Mouse (Mus musculus) midbrain, embryonic 15.5 days (tissue): Measurements from ENCODE around the gene Myzap. TPM values are rescaled to one million over a fixed set of nuclear protein-coding genes. Genes with fewer than 3 reads are reported as not detected.

Experiments
- ATAC-seq: fragments of 200-750 bp; cut with Nextera tagmentation; replicated peaks from 2 replicates; pipeline ENCODE4 v1.8.0; 2017; ENCODE audit warnings: moderate TSS enrichment
- H3K27ac ChIP-seq: fragments of 300-500 bp; sonication (generic); 2 replicates; pipeline ENCODE4 v1.5.1; 2015; ENCODE audit warnings: mild to moderate bottlenecking, inconsistent platforms
- H3K27me3 ChIP-seq: fragments of 300-500 bp; sonication (generic); replicated peaks from 2 replicates; pipeline ENCODE4 v1.6.1; 2015; ENCODE audit warnings: inconsistent platforms
- H3K36me3 ChIP-seq: fragments of 300-500 bp; sonication (generic); replicated peaks from 2 replicates; pipeline ENCODE4 v1.6.1; 2015; ENCODE audit warnings: inconsistent platforms
- H3K4me1 ChIP-seq: fragments of 300-500 bp; sonication (generic); 2 replicates; pipeline ENCODE4 v1.6.1; 2015; ENCODE audit warnings: inconsistent platforms
- H3K4me2 ChIP-seq: fragments of 300-500 bp; sonication (generic); 2 replicates; pipeline ENCODE4 v1.6.1; 2015; ENCODE audit warnings: inconsistent platforms, mild to moderate bottlenecking, moderate library complexity
- H3K4me3 ChIP-seq: fragments of 300-500 bp; sonication (generic); 2 replicates; pipeline ENCODE4 v1.5.1; 2015; ENCODE audit warnings: mild to moderate bottlenecking, inconsistent platforms
- H3K9ac ChIP-seq: fragments of 300-500 bp; sonication (generic); 2 replicates; pipeline ENCODE4 v1.6.1; 2015; ENCODE audit warnings: mild to moderate bottlenecking, inconsistent platforms
- H3K9me3 ChIP-seq: fragments of 300-500 bp; sonication (generic); 2 replicates; pipeline ENCODE4 v1.6.1; 2016; ENCODE audit warnings: inconsistent platforms
- WGBS: fragments of 180-500 bp; shearing (Covaris S2); methylation state at CpG from one replicate; pipeline ENCODE4 v1.1.7; 2015; ENCODE audit warnings: mixed read lengths; 5-methylcytosine and 5-hydroxymethylcytosine counted together
- polyA plus RNA-seq: library from polyadenylated mRNA; unstranded; fragments of >200 nt; fragmentation: Nextera tagmentation; extraction: Ambion mirVana; gene quantifications from 2 replicates; pipeline ENCODE4 v1.2.1, GENCODE M21; 2015

Myzap gene
- polyA plus RNA-seq, 1 experiment from 2014 or later = 3.1 TPM

DNA sequence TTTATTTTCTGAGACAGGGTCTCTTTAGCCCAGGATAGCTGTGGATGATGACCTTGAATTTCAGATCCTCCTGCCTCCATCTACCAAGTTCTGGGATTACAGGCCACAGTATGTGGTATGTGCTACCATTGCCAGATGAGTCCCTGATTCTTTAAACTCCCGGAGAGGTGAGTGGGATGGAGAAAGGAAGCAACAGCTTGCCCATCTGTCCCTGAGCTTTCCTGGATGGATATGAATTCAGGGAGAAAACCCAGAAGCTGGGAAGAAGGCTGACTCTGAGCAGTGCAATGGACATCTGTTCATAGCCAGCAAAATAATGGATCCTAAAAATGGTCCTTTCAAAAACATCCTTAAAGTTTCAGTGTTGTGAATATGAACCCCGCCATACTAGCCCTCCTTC is 57.1 kb downstream of the Myzap start:
- no peak overlapping the region for H3K4me2 ChIP-seq
- no peak overlapping the region for H3K9ac ChIP-seq
- no peak for ATAC-seq
- no peak overlapping the region for H3K27ac ChIP-seq
- H3K27me3 ChIP-seq = no peaks in the 10 kb centered on the region
- no peaks in the 10 kb centered on the region for H3K36me3 ChIP-seq
- H3K4me3 ChIP-seq = no peak overlapping the region
- WGBS = 90% methylated on average over 2 of the region's 2 CpGs
- no peaks in the 10 kb centered on the region for H3K9me3 ChIP-seq
- no peaks in the 10 kb centered on the region for H3K4me1 ChIP-seq

DNA sequence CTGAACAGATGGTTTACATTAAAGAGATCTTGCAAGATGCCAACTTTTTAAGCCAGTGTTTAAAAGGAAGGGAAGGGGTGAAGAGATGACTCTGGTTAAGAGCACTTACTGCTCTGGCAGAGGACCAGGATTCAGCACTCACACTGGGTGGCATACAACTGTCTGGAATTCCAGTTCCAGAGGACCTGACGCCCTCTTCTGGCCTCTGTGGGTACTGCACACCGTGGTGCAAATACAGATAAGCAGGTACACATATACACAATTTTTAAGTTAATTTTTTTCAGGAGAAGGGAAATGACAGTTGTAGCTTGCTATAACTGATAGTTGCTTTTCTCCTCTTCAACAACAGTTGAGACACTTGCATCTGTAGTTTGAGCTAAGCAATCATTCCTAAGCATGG is 62.2 kb downstream of the Myzap start:
- no peaks in the 10 kb centered on the region for H3K4me1 ChIP-seq
- ATAC-seq = no peak
- no peaks in the 10 kb centered on the region for H3K36me3 ChIP-seq
- H3K9me3 ChIP-seq = no peaks in the 10 kb centered on the region
- H3K27ac ChIP-seq = no peak overlapping the region
- H3K27me3 ChIP-seq = no peaks in the 10 kb centered on the region
- no peak overlapping the region for H3K4me3 ChIP-seq
- 67% methylated on average over 2 of the region's 2 CpGs for WGBS
- H3K9ac ChIP-seq = no peak overlapping the region
- H3K4me2 ChIP-seq = no peak overlapping the region

DNA sequence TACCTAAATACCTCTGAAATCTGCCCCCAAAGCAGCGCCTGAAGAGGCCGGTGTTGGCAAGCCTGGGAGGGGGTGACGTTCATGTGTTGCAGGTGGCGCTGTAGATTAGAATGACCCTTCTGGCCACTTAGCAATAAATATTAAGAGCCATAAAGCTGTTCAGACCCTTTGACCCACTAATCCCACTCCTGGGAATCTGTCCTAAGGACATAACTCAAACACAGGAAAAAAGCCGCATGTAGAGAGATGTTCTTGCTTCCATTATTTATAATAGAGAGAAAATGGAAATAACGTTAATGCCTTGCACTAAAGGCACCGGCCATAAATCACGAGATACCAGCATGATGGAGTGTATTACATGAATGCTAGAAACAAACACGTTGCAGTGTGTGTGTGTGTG is 64.7 kb downstream of the Myzap start:
- Histone ChIP-seq H3K27me3 (no peaks in the 10 kb centered on the region), H3K9me3 (no peaks in the 10 kb centered on the region), H3K4me1 (no peaks in the 10 kb centered on the region), H3K4me3 (no peak overlapping the region), H3K27ac (no peak overlapping the region), H3K4me2 (no peak overlapping the region), H3K36me3 (no peaks in the 10 kb centered on the region), H3K9ac (no peak overlapping the region)
- 66% methylated on average over 9 of the region's 9 CpGs for WGBS
- ATAC-seq = no peak

- H3K9me3 ChIP-seq = no peaks in the 10 kb centered on the region
- ATAC-seq = no peak
- no peak overlapping the region for H3K27ac ChIP-seq
- no peaks in the 10 kb centered on the region for H3K27me3 ChIP-seq
- no peak overlapping the region for H3K9ac ChIP-seq
- 92% methylated on average over 4 of the region's 4 CpGs for WGBS
- H3K36me3 ChIP-seq = no peaks in the 10 kb centered on the region
- no peaks in the 10 kb centered on the region for H3K4me1 ChIP-seq
- H3K4me2 ChIP-seq = no peak overlapping the region
- no peak overlapping the region for H3K4me3 ChIP-seq
Measured at GRCm38 (mm10) chr9:71523901-71524300, 68.3 kb downstream of the Myzap start.

DNA sequence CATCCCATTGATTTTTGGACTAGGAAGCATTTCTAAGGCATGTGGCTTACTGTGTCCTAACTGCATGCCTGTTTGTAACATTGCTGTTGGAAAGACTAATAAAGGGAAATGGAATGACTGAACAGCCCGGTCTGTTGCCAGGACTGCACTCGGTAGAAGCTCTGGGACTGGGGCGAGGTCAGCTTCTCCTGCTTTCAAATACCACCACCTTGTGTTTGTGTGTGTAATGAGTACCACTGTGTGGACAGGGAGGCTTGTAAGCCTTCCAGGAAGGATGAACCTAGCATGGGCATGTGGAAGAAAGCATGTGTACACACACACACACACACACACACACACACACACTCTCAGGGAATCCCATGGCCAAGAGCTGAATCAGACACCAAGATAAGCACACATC is 72.3 kb downstream of the Myzap start:
- ATAC-seq = no peak
- Histone ChIP-seq H3K4me3 (no peak overlapping the region), H3K27ac (no peak overlapping the region), H3K9ac (no peak overlapping the region), H3K27me3 (no peaks in the 10 kb centered on the region), H3K4me2 (no peak overlapping the region), H3K36me3 (no peaks in the 10 kb centered on the region), H3K4me1 (no peaks in the 10 kb centered on the region), H3K9me3 (no peaks in the 10 kb centered on the region)
- WGBS = 73% methylated on average over 3 of the region's 3 CpGs

DNA sequence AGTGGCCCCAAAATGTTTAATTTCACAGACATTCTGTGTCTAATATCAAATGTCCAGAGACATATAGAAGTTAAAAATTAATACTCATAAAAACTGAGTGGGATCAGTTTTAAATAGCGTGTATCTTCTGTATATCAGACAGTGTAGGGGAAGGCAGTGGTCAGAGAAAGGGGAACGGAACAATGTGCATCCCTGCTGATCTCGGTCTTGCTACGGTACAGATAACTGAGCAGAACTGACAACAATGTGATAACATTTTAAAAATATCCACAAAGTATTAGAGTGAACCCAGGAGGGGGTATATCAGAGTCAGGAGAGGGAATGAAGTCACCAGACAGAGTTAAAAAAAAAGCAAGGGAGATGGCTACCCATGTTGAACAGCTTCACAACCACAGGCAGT is 74.7 kb downstream of the Myzap start:
- Histone ChIP-seq H3K4me1 (no peaks in the 10 kb centered on the region), H3K4me2 (no peak overlapping the region), H3K27me3 (no peaks in the 10 kb centered on the region), H3K27ac (no peak overlapping the region), H3K9ac (no peak overlapping the region), H3K36me3 (no peaks in the 10 kb centered on the region), H3K4me3 (no peak overlapping the region), H3K9me3 (no peaks in the 10 kb centered on the region)
- WGBS = 93% methylated on average over 4 of the region's 4 CpGs
- ATAC-seq = no peak

- H3K36me3 ChIP-seq = no peaks in the 10 kb centered on the region
- no peaks in the 10 kb centered on the region for H3K4me1 ChIP-seq
- no peak overlapping the region for H3K9ac ChIP-seq
- H3K9me3 ChIP-seq = no peaks in the 10 kb centered on the region
- no peak overlapping the region for H3K27ac ChIP-seq
- no peak overlapping the region for H3K4me3 ChIP-seq
- H3K27me3 ChIP-seq = no peaks in the 10 kb centered on the region
- H3K4me2 ChIP-seq = no peak overlapping the region
- WGBS = 91% methylated on average over 4 of the region's 4 CpGs
- no peak for ATAC-seq
Measured at GRCm38 (mm10) chr9:71515862-71516261, 76.3 kb downstream of the Myzap start.

DNA sequence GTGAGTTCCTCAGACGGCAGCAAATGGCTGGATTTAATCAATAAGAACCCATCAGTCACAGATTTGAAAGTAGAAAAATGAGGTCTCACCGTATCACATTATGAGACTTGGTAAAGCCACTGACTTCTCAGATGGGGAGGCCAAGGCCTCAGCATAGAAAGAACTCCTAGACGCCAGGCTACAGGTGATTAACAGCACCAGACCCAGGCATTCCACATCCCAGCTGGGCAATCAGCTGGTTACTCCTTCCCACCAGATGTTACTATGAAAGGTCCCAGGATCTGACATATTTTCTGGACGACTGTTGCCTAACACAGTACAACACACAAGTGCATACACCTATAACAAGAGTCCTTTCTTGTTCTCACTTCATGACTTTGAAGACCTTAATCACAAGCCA is 78.6 kb downstream of the Myzap start:
- Histone ChIP-seq H3K27me3 (no peaks in the 10 kb centered on the region), H3K36me3 (no peaks in the 10 kb centered on the region), H3K4me1 (no peaks in the 10 kb centered on the region), H3K9ac (no peak overlapping the region), H3K4me3 (no peak overlapping the region), H3K9me3 (no peaks in the 10 kb centered on the region), H3K27ac (no peak overlapping the region), H3K4me2 (no peak overlapping the region)
- WGBS = 83% methylated on average over 4 of the region's 4 CpGs
- ATAC-seq = no peak

DNA sequence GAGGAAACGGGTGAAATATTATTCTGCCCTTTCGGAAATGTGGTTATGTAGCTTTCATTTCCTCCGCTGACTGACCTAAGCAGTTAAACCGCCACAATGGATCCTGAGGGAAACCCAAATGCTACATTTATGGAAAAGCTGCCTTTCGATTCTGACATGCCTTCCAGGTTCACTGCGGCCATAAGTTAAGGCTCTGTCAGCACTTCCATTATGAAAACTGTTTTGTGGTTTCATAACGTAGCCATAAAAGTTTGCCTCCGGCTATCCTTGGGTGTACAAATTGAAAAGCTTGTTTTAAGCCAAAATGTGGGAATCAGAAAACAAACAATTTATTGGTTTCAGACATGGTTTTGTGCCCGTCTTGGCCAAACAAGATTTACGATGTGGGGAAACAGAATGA is 79.3 kb downstream of the Myzap start:
- no peaks in the 10 kb centered on the region for H3K9me3 ChIP-seq
- 91% methylated on average over 10 of the region's 10 CpGs for WGBS
- no peak overlapping the region for H3K4me3 ChIP-seq
- no peak overlapping the region for H3K9ac ChIP-seq
- H3K27me3 ChIP-seq = no peaks in the 10 kb centered on the region
- H3K4me1 ChIP-seq = no peaks in the 10 kb centered on the region
- H3K4me2 ChIP-seq = no peak overlapping the region
- H3K36me3 ChIP-seq = no peaks in the 10 kb centered on the region
- no peak overlapping the region for H3K27ac ChIP-seq
- ATAC-seq = no peak

- ATAC-seq = no peak
- Histone ChIP-seq H3K27ac (no peak overlapping the region), H3K4me2 (no peak overlapping the region), H3K36me3 (no peaks in the 10 kb centered on the region), H3K9ac (no peak overlapping the region), H3K27me3 (no peaks in the 10 kb centered on the region), H3K9me3 (no peaks in the 10 kb centered on the region), H3K4me3 (no peak overlapping the region), H3K4me1 (no peaks in the 10 kb centered on the region)
- WGBS = 76% methylated on average over 10 of the region's 10 CpGs
Measured at GRCm38 (mm10) chr9:71498391-71499182, 93.6 kb downstream of the Myzap start.

DNA sequence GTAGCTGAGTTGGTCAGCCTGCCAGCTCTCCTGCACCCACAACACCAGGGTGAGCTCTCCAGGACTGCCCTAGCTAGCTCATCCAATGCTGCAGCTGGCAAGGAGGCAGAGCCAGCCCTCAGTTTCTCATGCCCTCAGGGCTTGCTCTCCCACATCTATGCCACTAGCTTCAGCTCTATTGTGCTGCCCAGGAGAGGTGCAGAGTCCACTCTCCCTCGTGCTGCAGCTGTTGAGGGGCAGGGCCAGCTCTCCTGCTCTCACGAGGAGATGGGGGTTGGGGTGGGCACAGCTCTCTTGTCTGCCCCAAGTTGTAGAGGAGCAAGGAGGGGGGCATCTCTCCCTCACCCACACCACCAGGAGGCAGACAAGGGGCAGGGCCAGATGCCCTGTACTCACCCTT is 95.5 kb downstream of the Myzap start:
- no peak for ATAC-seq
- Histone ChIP-seq H3K4me1 (no peaks in the 10 kb centered on the region), H3K4me3 (no peak overlapping the region), H3K27ac (no peak overlapping the region), H3K9me3 (no peaks in the 10 kb centered on the region), H3K9ac (no peak overlapping the region), H3K36me3 (no peaks in the 10 kb centered on the region), H3K27me3 (no peaks in the 10 kb centered on the region), H3K4me2 (no peak overlapping the region)
- 44% methylated on average over 2 of the region's 2 CpGs for WGBS

GRCm38 (mm10) chr9:71493771-71494170 is 98.4 kb downstream of the Myzap start:
- Histone ChIP-seq H3K9me3 (no peaks in the 10 kb centered on the region), H3K4me3 (no peak overlapping the region), H3K9ac (no peak overlapping the region), H3K36me3 (no peaks in the 10 kb centered on the region), H3K4me2 (no peak overlapping the region), H3K27me3 (no peaks in the 10 kb centered on the region), H3K27ac (no peak overlapping the region), H3K4me1 (no peaks in the 10 kb centered on the region)
- no peak for ATAC-seq
- 42% methylated on average over 5 of the region's 5 CpGs for WGBS

DNA sequence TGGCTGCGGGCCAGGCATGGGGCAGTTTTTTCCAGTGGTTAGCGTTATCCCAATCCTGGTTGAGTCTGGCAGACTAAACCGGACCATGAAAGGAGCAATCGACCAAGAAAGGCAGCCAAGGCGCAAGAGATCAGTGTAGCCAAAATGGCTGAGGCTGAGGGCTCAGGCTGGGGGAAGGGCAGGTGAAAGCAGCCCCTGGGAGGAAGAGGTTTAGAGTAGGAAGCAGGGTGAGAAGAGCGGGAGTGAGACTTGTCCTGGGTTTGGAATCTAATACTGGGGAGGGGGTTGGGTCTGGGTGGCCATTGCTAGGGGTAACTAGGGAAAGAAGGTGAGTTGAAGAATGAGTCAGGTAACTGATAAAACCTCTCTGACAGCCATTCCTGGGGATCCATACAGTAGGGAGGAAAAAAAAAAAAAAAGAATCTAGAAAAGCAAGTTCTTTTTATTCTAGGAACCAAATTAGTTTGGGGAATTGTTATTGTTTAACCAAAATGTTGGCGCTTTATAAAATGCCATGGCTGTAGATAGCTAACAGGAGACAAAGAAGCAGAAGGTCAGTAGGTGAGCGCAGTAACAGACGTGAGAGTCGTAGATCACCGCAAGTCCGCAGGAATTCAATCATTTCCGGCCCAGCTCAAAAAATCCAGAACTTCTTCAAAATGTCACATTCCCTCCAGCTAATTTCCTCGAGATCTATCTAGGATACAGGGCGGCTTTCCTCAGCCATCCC is 99.7 kb downstream of the Myzap start:
- no peak for ATAC-seq
- Histone ChIP-seq H3K4me3 (no peak overlapping the region), H3K9me3 (no peaks in the 10 kb centered on the region), H3K36me3 (no peaks in the 10 kb centered on the region), H3K4me2 (no peak overlapping the region), H3K27me3 (no peaks in the 10 kb centered on the region), H3K27ac (no peak overlapping the region), H3K4me1 (no peaks in the 10 kb centered on the region), H3K9ac (no peak overlapping the region)
- WGBS = 82% methylated on average over 15 of the region's 15 CpGs
